Mouse (Mus musculus) heart, embryonic 16.5 days (tissue): ENCODE measurements around the gene Focad. TPM values are rescaled to one million over a fixed set of nuclear protein-coding genes. Genes with fewer than 3 reads are reported as not detected.

ENCODE experiments used
- ATAC-seq: fragments of 200-750 bp; cut with Nextera tagmentation; replicated peaks from 2 replicates; pipeline ENCODE4 v1.8.0; 2017; ENCODE audit warnings: moderate number of reproducible peaks; ENCODE audit not compliant: insufficient read depth, low FRiP score; ENCODE audit errors: extremely low read depth
- H3K27ac ChIP-seq: fragments of 300-500 bp; sonication (generic); 2 replicates; pipeline ENCODE4 v1.5.1; 2014; ENCODE audit warnings: mild to moderate bottlenecking, low read length, control low read depth, moderate library complexity
- H3K27me3 ChIP-seq: fragments of 300-500 bp; sonication (generic); 2 replicates; pipeline ENCODE4 v1.6.1; 2014; ENCODE audit warnings: low read length, mixed read lengths; ENCODE audit not compliant: control insufficient read depth, insufficient read depth
- H3K36me3 ChIP-seq: fragments of 300-500 bp; sonication (generic); 2 replicates; pipeline ENCODE4 v1.6.1; 2014; ENCODE audit not compliant: control insufficient read depth, insufficient read depth
- H3K4me1 ChIP-seq: fragments of 300-500 bp; sonication (generic); 2 replicates; pipeline ENCODE4 v1.6.1; 2014; ENCODE audit warnings: low read length, mixed read lengths; ENCODE audit not compliant: control insufficient read depth, insufficient read depth
- H3K4me2 ChIP-seq: fragments of 300-500 bp; sonication (generic); 2 replicates; pipeline ENCODE4 v1.6.1; 2014; ENCODE audit warnings: low read depth, mild to moderate bottlenecking, control low read depth, low read length
- H3K4me3 ChIP-seq: fragments of 300-500 bp; sonication (generic); 2 replicates; pipeline ENCODE4 v1.5.1; 2014; ENCODE audit warnings: mild to moderate bottlenecking, control low read depth, low read length
- H3K9ac ChIP-seq: fragments of 300-500 bp; sonication (generic); 2 replicates; pipeline ENCODE4 v1.6.1; 2014; ENCODE audit warnings: low read length, control low read depth
- H3K9me3 ChIP-seq: fragments of 300-500 bp; sonication (generic); replicated peaks from 2 replicates; pipeline ENCODE4 v1.6.1; 2016; ENCODE audit warnings: low read length; ENCODE audit not compliant: control insufficient read depth
- WGBS: fragments of 180-500 bp; shearing (Covaris S2); extraction: QIAGEN DNeasy Blood & Tissue Kit; methylation state at CpG from one replicate; pipeline ENCODE4 v1.1.7; 2014; 5-methylcytosine and 5-hydroxymethylcytosine counted together
- polyA plus RNA-seq: library from polyadenylated mRNA; unstranded; fragments of >200 nt; fragmentation: Nextera tagmentation; extraction: Ambion mirVana; gene quantifications from 2 replicates; pipeline ENCODE4 v1.2.1, GENCODE M21; 2015

The Focad gene
- polyA plus RNA-seq, 1 experiment from 2014 or later = 8.2 TPM

- no peak for ATAC-seq
- Histone ChIP-seq H3K4me3 (no peak overlapping the region), H3K4me2 (no peak overlapping the region), H3K9me3 (no peaks in the 10 kb centered on the region), H3K4me1 (0 out of 2 replicates have a peak, but pooled peaks cover 2% of the 10 kb centered on the region), H3K36me3 (no peaks in the 10 kb centered on the region), H3K27me3 (no peaks in the 10 kb centered on the region), H3K9ac (no peak overlapping the region), H3K27ac (no peak overlapping the region)
- WGBS = 84% methylated on average over 3 of the region's 3 CpGs
Observed at GRCm38 (mm10) chr4:88299551-88299950, 205.1 kb downstream of the Focad start.

GRCm38 (mm10) chr4:88300832-88301621 lies 206.6 kb downstream of the Focad start:
- H3K27me3 ChIP-seq = no peaks in the 10 kb centered on the region
- no peaks in the 10 kb centered on the region for H3K36me3 ChIP-seq
- WGBS = 79% methylated on average over 6 of the region's 6 CpGs
- H3K9ac ChIP-seq = no peak overlapping the region
- H3K9me3 ChIP-seq = no peaks in the 10 kb centered on the region
- H3K4me1 ChIP-seq = no peaks in the 10 kb centered on the region
- no peak overlapping the region for H3K4me3 ChIP-seq
- no peak overlapping the region for H3K27ac ChIP-seq
- no peak overlapping the region for H3K4me2 ChIP-seq
- ATAC-seq = no peak

GRCm38 (mm10) chr4:88302291-88302690 lies 207.9 kb downstream of the Focad start:
- no peak for ATAC-seq
- Histone ChIP-seq H3K4me3 (no peak overlapping the region), H3K27ac (no peak overlapping the region), H3K27me3 (no peaks in the 10 kb centered on the region), H3K9ac (no peak overlapping the region), H3K4me2 (no peak overlapping the region), H3K4me1 (no peaks in the 10 kb centered on the region), H3K36me3 (no peaks in the 10 kb centered on the region), H3K9me3 (no peaks in the 10 kb centered on the region)

GRCm38 (mm10) chr4:88307691-88308090 lies 213.3 kb downstream of the Focad start:
- no peaks in the 10 kb centered on the region for H3K27me3 ChIP-seq
- no peak overlapping the region for H3K4me2 ChIP-seq
- no peaks in the 10 kb centered on the region for H3K4me1 ChIP-seq
- H3K27ac ChIP-seq = no peak overlapping the region
- no peak overlapping the region for H3K4me3 ChIP-seq
- no peak overlapping the region for H3K9ac ChIP-seq
- 44% methylated on average over 3 of the region's 3 CpGs for WGBS
- no peak for ATAC-seq
- H3K9me3 ChIP-seq = no peaks in the 10 kb centered on the region
- no peaks in the 10 kb centered on the region for H3K36me3 ChIP-seq

- no peak overlapping the region for H3K27ac ChIP-seq
Observed at GRCm38 (mm10) chr4:88308342-88309116, 214.1 kb downstream of the Focad start.

GRCm38 (mm10) chr4:88309676-88310075 lies 215.2 kb downstream of the Focad start:
- 58% methylated on average over 2 of the region's 2 CpGs for WGBS

More at GRCm38 (mm10) chr4:88308342-88309116, 214.1 kb downstream of the Focad start:
- ATAC-seq = no peak
- 87% methylated on average over 10 of the region's 10 CpGs for WGBS
- H3K36me3 ChIP-seq = no peaks in the 10 kb centered on the region
- no peak overlapping the region for H3K4me3 ChIP-seq
- no peak overlapping the region for H3K9ac ChIP-seq
- H3K9me3 ChIP-seq = no peaks in the 10 kb centered on the region
- H3K4me2 ChIP-seq = no peak overlapping the region
- no peaks in the 10 kb centered on the region for H3K27me3 ChIP-seq
- no peaks in the 10 kb centered on the region for H3K4me1 ChIP-seq

GRCm38 (mm10) chr4:88314898-88315297 lies 220.5 kb downstream of the Focad start:
- no peaks in the 10 kb centered on the region for H3K36me3 ChIP-seq
- no peaks in the 10 kb centered on the region for H3K9me3 ChIP-seq
- WGBS = 79% methylated on average over 3 of the region's 3 CpGs
- H3K4me2 ChIP-seq = no peak overlapping the region
- no peak overlapping the region for H3K4me3 ChIP-seq
- H3K9ac ChIP-seq = no peak overlapping the region
- H3K27ac ChIP-seq = no peak overlapping the region
- no peak for ATAC-seq
- H3K27me3 ChIP-seq = no peaks in the 10 kb centered on the region
- H3K4me1 ChIP-seq = no peaks in the 10 kb centered on the region

More at GRCm38 (mm10) chr4:88309676-88310075, 215.2 kb downstream of the Focad start:
- Histone ChIP-seq H3K9ac (no peak overlapping the region), H3K4me1 (no peaks in the 10 kb centered on the region), H3K27ac (no peak overlapping the region), H3K4me2 (no peak overlapping the region), H3K9me3 (no peaks in the 10 kb centered on the region), H3K36me3 (no peaks in the 10 kb centered on the region), H3K27me3 (no peaks in the 10 kb centered on the region), H3K4me3 (no peak overlapping the region)
- ATAC-seq = no peak

- no peak overlapping the region for H3K4me2 ChIP-seq
- no peak for ATAC-seq
- H3K4me1 ChIP-seq = no peaks in the 10 kb centered on the region
- no peaks in the 10 kb centered on the region for H3K36me3 ChIP-seq
- no peak overlapping the region for H3K4me3 ChIP-seq
- H3K27me3 ChIP-seq = no peaks in the 10 kb centered on the region
- 83% methylated on average over 1 of the region's 1 CpGs for WGBS
- H3K9me3 ChIP-seq = no peaks in the 10 kb centered on the region
- H3K9ac ChIP-seq = no peak overlapping the region
- no peak overlapping the region for H3K27ac ChIP-seq
Observed at GRCm38 (mm10) chr4:88320067-88320466, 225.6 kb downstream of the Focad start.

GRCm38 (mm10) chr4:88325392-88325791 lies 231.0 kb downstream of the Focad start:
- Histone ChIP-seq H3K4me3 (no peak overlapping the region), H3K27ac (no peak overlapping the region), H3K4me2 (no peak overlapping the region), H3K36me3 (no peaks in the 10 kb centered on the region), H3K9ac (no peak overlapping the region), H3K27me3 (no peaks in the 10 kb centered on the region), H3K9me3 (no peaks in the 10 kb centered on the region), H3K4me1 (no peaks in the 10 kb centered on the region)
- ATAC-seq = no peak
- WGBS = 85% methylated on average over 5 of the region's 5 CpGs
